Mouse (Mus musculus) kidney, embryonic 16.5 days (tissue): ENCODE measurements around the gene Cbx1. TPM values are rescaled to one million over a fixed set of nuclear protein-coding genes. Genes with fewer than 3 reads are reported as not detected.
"Not testable (repeated sequence)": the region's sequence is repeated elsewhere in the genome, so short reads cannot be mapped to it uniquely, and the experiment has no call there.

Experiments
- ATAC-seq: fragments of 200-750 bp; cut with Nextera tagmentation; 2 replicates; pipeline ENCODE4 v1.8.0; 2017; ENCODE audit warnings: moderate TSS enrichment; ENCODE audit not compliant: low FRiP score, low TSS enrichment
- H3K27ac ChIP-seq: fragments of 300-500 bp; sonication (generic); 2 replicates; pipeline ENCODE4 v1.5.1; 2014; ENCODE audit warnings: low read length
- H3K27me3 ChIP-seq: fragments of 300-500 bp; sonication (generic); 2 replicates; pipeline ENCODE4 v1.6.1; 2014; ENCODE audit warnings: low read length, control low read depth, mixed read lengths; ENCODE audit not compliant: insufficient read depth
- H3K36me3 ChIP-seq: fragments of 300-500 bp; sonication (generic); 2 replicates; pipeline ENCODE4 v1.6.1; 2014; ENCODE audit warnings: low read length, control low read depth, mixed read lengths; ENCODE audit not compliant: insufficient read depth
- H3K4me1 ChIP-seq: fragments of 300-500 bp; sonication (generic); 2 replicates; pipeline ENCODE4 v1.6.1; 2014; ENCODE audit warnings: low read length, control low read depth, mixed read lengths; ENCODE audit not compliant: insufficient read depth
- H3K4me2 ChIP-seq: fragments of 300-500 bp; sonication (generic); replicated peaks from 2 replicates; pipeline ENCODE4 v1.6.1; 2014; ENCODE audit warnings: low read depth, low read length
- H3K4me3 ChIP-seq: fragments of 300-500 bp; sonication (generic); 2 replicates; pipeline ENCODE4 v1.5.1; 2014; ENCODE audit warnings: mild to moderate bottlenecking, low read length
- H3K9ac ChIP-seq: fragments of 300-500 bp; sonication (generic); replicated peaks from 2 replicates; pipeline ENCODE4 v1.6.1; 2014; ENCODE audit warnings: low read length
- H3K9me3 ChIP-seq: fragments of 300-500 bp; sonication (generic); 2 replicates; pipeline ENCODE4 v1.6.1; 2016; ENCODE audit warnings: low read length, control low read depth
- WGBS: fragments of 180-500 bp; shearing (Covaris S2); extraction: QIAGEN DNeasy Blood & Tissue Kit; methylation state at CpG from one replicate; pipeline ENCODE4 v1.1.7; 2014; 5-methylcytosine and 5-hydroxymethylcytosine counted together
- polyA plus RNA-seq: library from polyadenylated mRNA; unstranded; fragments of >200 nt; fragmentation: Nextera tagmentation; extraction: Ambion mirVana; gene quantifications from 2 replicates; pipeline ENCODE4 v1.2.1, GENCODE M21; 2015

The Cbx1 gene
- polyA plus RNA-seq, 1 experiment from 2014 or later: 109 TPM

DNA sequence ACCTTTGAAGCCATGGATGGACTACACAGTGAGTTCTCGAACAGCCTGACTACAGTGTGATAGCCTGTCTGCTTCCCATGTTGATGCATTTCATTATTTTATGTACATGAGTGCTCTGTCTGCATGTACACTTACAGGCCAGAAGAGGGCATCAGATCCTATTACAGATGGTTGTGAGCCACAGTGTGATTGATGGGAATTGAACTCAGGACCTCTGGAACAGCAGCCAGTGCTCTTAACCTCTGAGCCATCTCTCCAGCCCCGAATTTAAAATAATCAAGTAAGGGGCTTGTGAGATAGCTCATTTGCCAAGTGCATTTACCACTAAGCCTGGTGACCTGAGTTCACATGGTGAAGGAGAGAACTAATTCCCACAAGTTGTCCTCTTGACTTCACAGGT lies 7.5 kb upstream of the Cbx1 start:
- Histone ChIP-seq H3K4me1 (peaks cover 6% of the 10 kb centered on the region), H3K4me3 (no peak overlapping the region), H3K36me3 (no peaks in the 10 kb centered on the region), H3K9ac (no peak overlapping the region), H3K27ac (no peak overlapping the region), H3K4me2 (no peak overlapping the region), H3K9me3 (no peaks in the 10 kb centered on the region), H3K27me3 (no peaks in the 10 kb centered on the region)
- ATAC-seq: no peak
- whole genome bisulfite sequencing: 69% methylated on average over 2 of the region's 2 CpGs

DNA sequence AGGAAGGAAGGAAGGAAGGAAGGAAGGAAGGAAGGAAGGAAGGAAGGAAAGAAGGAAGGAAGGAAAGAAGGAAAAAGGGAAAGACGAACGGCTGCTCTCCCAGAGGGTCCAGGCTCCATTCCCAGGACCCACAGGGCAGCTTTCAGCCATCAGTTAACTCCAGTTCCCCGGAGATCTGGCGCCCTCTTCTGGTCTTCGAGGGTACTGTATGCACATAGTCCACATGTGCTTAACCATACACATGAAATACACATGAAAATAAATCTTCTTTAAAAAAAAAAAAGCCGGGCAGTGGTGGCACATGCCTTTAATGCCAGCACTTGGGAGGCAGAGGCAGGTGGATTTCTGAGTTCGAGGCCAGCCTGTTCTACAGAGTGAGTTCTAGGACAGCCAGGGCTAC lies 4.1 kb upstream of the Cbx1 start:
- H3K4me1 ChIP-seq, H3K36me3 ChIP-seq, H3K9ac ChIP-seq, ATAC-seq, H3K27ac ChIP-seq, H3K27me3 ChIP-seq, H3K9me3 ChIP-seq, H3K4me3 ChIP-seq, H3K4me2 ChIP-seq: not testable (repeated sequence)
- WGBS: 16% methylated on average over 7 of the region's 7 CpGs

DNA sequence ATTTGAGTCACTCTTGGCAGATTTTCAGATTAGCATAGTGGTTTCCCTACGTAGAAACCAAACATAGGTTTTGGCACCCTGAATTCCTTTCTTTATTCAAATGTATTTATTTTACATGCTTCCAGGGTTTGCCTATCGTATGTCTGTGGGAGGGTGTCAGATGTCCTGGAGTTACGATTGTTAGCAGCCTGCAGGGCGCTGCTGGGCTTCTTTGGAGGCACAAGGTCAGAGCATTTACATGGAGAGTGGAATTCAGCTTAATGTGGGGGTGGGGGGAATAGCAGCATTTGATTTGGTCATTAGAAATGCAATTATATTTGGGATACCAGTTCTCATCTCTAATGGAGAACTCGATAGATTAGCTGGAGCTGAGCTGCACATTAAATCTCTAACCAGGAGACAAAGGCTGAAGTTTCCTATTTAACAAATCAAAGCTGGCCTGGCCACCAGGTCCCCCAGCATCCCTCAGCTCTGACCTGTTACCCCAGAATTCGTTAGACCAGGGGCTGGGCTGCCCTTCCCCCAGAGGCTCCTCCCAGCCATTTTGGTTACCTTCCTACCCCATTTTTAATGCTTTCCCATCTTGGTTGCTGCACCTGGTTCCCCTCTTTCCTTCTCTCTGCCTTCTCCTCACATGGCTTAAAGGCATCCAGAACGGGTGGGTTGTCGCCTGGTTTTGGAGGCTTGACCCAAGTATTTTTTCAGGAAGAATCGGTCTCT lies 2.0 kb upstream of the Cbx1 start:
- Histone ChIP-seq H3K4me1 (peaks cover 20% of the 10 kb centered on the region), H3K9me3 (no peaks in the 10 kb centered on the region), H3K27me3 (no peaks in the 10 kb centered on the region), H3K4me2 (no peak overlapping the region), H3K27ac (no peak overlapping the region), H3K4me3 (no peak overlapping the region), H3K36me3 (0 out of 2 replicates have a peak, but pooled peaks cover 3% of the 10 kb centered on the region), H3K9ac (no peak overlapping the region)
- 26% methylated on average over 9 of the region's 9 CpGs for WGBS
- no peak for ATAC-seq

DNA sequence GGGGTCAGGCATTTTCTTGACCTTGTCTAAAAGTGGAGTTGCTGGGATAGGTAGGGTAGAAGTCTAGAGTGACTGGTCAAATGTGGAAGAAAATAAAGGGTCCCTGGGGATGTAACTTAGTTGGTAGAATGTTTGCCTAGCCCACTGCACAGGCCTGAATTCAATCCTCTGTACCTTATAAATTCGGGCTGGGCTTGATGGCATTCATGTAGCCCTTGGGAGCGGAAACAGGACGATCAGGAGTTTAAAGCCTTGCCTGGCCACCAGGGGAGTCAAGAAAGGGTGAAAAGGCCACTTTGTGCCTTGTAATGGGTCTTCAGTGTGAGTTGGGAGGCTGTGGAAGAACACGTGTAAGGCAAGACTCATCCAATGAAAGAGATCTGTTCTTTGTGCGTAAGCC lies 1.1 kb downstream of the Cbx1 start:
- Histone ChIP-seq H3K36me3 (0 out of 2 replicates have a peak, but pooled peaks cover 3% of the 10 kb centered on the region), H3K9ac (peak overlapping the region; percentile 83), H3K4me3 (peak overlapping the region; percentile 76), H3K4me1 (peaks cover 29% of the 10 kb centered on the region), H3K4me2 (peak overlapping the region; percentile 81), H3K27ac (peak overlapping the region; percentile 96; the same call in 1 of the 2 replicates), H3K27me3 (no peaks in the 10 kb centered on the region), H3K9me3 (no peaks in the 10 kb centered on the region)
- 8% methylated on average over 5 of the region's 5 CpGs for WGBS
- ATAC-seq: no peak

DNA sequence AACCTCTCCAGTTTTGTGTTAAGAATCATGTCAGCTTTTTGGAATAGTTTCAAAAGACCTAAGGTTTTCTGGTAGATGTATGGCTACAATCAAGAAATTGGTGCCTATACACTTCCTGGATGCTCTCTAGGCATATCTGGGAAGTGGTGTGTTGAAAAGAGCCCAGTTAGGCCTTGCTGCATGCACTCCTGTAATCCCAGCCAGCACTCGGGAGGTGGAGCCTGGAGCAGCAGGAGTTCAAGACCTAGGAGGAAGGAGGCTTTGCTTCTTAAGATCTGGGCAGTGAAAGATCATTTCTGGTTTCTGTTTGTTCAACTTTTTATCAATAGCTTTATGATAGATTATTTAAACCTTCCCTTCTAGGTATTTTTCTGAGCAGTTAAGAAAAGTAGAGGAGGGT lies 1.8 kb downstream of the Cbx1 start:
- Histone ChIP-seq H3K9me3 (no peaks in the 10 kb centered on the region), H3K4me3 (peak overlapping the region; percentile 76), H3K9ac (peak overlapping the region; percentile 56), H3K4me1 (peaks cover 29% of the 10 kb centered on the region), H3K36me3 (peaks cover 7% of the 10 kb centered on the region; the same call in 1 of the 2 replicates), H3K4me2 (peak overlapping the region; percentile 81), H3K27ac (no peak overlapping the region), H3K27me3 (no peaks in the 10 kb centered on the region)
- 0% methylated on average over 1 of the region's 1 CpGs for WGBS
- no peak for ATAC-seq

DNA sequence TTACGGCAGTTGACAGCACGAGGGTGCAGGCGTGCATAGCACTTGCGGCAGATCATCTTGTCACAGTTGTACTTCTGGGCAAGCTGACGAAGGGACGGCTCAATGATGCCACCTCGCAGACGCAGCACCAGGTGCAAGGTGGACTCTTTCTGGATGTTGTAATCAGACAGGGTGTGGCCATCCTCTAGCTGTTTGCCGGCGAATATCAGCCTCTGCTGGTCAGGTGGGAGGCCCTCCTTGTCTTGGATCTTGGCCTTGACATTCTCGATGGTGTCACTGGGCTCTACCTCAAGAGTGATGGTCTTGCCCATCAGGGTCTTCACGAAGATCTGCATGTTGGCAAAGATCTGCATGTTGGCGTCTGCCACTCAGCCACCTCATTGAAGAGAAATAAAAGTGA lies 6.6 kb downstream of the Cbx1 start:
- no peak for ATAC-seq
- Histone ChIP-seq H3K9me3 (no peaks in the 10 kb centered on the region), H3K4me3 (no peak overlapping the region), H3K4me1 (peaks cover 23% of the 10 kb centered on the region), H3K4me2 (no peak overlapping the region), H3K9ac (no peak overlapping the region), H3K27me3 (no peaks in the 10 kb centered on the region), H3K27ac (no peak overlapping the region), H3K36me3 (peaks cover 24% of the 10 kb centered on the region; the same call in 1 of the 2 replicates)
- 96% methylated on average over 13 of the region's 13 CpGs for WGBS

DNA sequence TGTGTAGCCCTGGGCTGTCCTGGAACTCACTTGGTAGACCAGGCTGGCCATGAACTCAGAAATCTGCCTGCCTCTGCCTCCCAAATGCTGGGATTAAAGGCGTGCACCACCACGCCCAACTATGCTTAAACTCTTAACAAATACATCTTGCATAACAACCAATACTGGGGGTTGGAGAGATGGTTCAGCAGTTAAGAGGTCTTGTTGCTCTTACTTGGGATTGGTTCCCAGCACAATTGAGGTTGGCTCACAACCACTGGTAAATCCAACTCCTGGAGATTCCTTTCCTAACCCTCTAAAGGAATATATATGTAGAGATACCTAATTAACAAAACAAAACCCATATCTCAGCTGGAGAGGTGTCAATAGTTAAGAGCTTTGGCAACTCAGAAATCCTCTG lies 7.2 kb downstream of the Cbx1 start:
- Histone ChIP-seq H3K36me3 (peaks cover 30% of the 10 kb centered on the region), H3K4me1 (peaks cover 17% of the 10 kb centered on the region), H3K27ac (no peak overlapping the region), H3K9ac (no peak overlapping the region), H3K4me2 (no peak overlapping the region), H3K9me3 (no peaks in the 10 kb centered on the region), H3K27me3 (no peaks in the 10 kb centered on the region), H3K4me3 (no peak overlapping the region)
- ATAC-seq: no peak
- 93% methylated on average over 2 of the region's 2 CpGs for WGBS

DNA sequence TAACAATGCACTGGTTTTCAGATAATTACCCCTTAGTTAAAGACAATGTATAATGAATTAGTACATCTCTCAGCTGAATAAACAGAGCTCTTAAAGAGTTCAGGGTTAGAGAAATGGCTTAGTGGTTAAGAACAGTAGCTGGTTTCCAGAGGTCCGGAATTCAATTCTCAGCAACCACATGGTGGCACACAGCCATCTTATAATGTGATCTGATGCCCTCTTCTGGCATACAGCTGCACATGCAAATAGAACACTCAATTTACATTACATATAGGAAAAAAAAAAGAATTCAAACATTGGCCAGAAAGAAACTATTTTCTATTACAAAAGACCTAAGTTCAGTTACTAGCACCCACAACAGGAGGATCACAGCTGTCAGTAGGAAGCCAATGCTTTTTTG lies 7.7 kb downstream of the Cbx1 start:
- Histone ChIP-seq H3K9me3 (no peaks in the 10 kb centered on the region), H3K4me1 (peaks cover 14% of the 10 kb centered on the region), H3K36me3 (peaks cover 31% of the 10 kb centered on the region), H3K27me3 (no peaks in the 10 kb centered on the region), H3K4me2 (no peak overlapping the region), H3K27ac (no peak overlapping the region), H3K4me3 (no peak overlapping the region), H3K9ac (no peak overlapping the region)
- 58% methylated on average over 1 of the region's 1 CpGs for WGBS
- ATAC-seq: no peak

DNA sequence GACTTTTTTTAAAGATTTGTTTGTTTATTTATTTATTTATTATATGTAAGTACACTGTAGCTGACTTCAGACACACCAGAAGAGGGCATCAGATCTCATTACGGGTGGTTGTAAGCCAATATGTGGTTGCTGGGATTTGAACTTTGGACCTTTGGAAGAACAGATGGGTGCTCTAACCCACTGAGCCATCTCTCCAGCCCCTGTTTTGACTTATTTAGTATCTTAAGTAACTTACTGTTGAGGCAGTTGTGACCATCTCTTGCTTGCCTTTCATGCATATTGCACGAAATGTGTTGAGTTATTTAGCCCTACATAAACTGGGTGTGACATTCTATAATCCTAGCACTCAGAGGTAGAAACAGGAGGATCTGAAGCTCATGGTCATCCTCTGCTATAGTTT lies 10.6 kb downstream of the Cbx1 start:
- Histone ChIP-seq H3K36me3 (peaks cover 55% of the 10 kb centered on the region), H3K9me3 (no peaks in the 10 kb centered on the region)

DNA sequence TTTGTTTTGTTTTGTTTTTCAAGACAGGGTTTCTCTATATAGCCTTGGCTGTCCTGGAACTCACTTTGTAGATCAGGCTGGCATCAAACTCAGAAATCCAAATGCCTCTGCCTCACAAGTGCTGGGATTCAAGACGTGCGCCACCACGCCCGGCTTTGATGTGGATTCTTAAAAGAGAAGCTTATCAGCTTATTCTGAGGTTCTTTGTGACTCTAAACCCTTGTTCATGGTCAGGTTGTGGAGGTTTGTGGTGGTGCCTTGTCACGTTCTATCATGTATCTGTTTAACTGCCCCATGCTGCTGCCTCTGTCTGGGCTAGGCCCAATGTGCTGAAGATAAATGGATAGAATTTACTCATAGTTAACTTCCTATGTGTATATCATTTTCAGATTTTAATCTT lies 16.7 kb downstream of the Cbx1 start:
- no peak overlapping the region for H3K4me3 ChIP-seq
- no peaks in the 10 kb centered on the region for H3K9me3 ChIP-seq
- H3K9ac ChIP-seq: no peak overlapping the region
- no peak for ATAC-seq
- peaks cover 80% of the 10 kb centered on the region for H3K36me3 ChIP-seq
- H3K27me3 ChIP-seq: no peaks in the 10 kb centered on the region
- 95% methylated on average over 5 of the region's 5 CpGs for WGBS
- no peaks in the 10 kb centered on the region for H3K4me1 ChIP-seq
- H3K4me2 ChIP-seq: no peak overlapping the region
- H3K27ac ChIP-seq: no peak overlapping the region

More for the DNA sequence above, 10.6 kb downstream of the Cbx1 start:
- H3K4me2 ChIP-seq: no peak overlapping the region
- H3K4me3 ChIP-seq: no peak overlapping the region
- no peak for ATAC-seq
- no peak overlapping the region for H3K9ac ChIP-seq
- 0 out of 2 replicates have a peak, but pooled peaks cover 2% of the 10 kb centered on the region for H3K4me1 ChIP-seq
- no peaks in the 10 kb centered on the region for H3K27me3 ChIP-seq
- WGBS: 89% methylated on average over 2 of the region's 2 CpGs
- H3K27ac ChIP-seq: no peak overlapping the region
